Mouse (Mus musculus) thymus, adult 2 months (tissue): ENCODE results near the gene Mrpl51. TPM values are rescaled to one million over a fixed set of nuclear protein-coding genes. Genes with fewer than 3 reads are reported as not detected.

ENCODE experiments used
- DNase-seq: peaks from one replicate; pipeline ENCODE4 v3.0.0; 2021
- H3K27ac ChIP-seq: fragments of 200-500 bp; 2 replicates; pipeline ENCODE4 v1.5.1; 2012; ENCODE audit warnings: low read length, control low read depth; ENCODE audit not compliant: control insufficient read depth, insufficient read depth
- H3K27me3 ChIP-seq: fragments of 200-500 bp; 2 replicates; pipeline ENCODE4 v1.6.1; 2012; ENCODE audit warnings: mild to moderate bottlenecking, low read length, moderate library complexity, mixed read lengths; ENCODE audit not compliant: control insufficient read depth, insufficient read depth
- H3K36me3 ChIP-seq: fragments of 200-500 bp; 2 replicates; pipeline ENCODE4 v1.6.1; 2012; ENCODE audit warnings: mild to moderate bottlenecking, low read length, moderate library complexity; ENCODE audit not compliant: control insufficient read depth, insufficient read depth
- H3K4me1 ChIP-seq: fragments of 200-500 bp; replicated peaks from 2 replicates; pipeline ENCODE4 v1.6.1; 2012; ENCODE audit warnings: low read length; ENCODE audit not compliant: control insufficient read depth, insufficient read depth
- H3K4me3 ChIP-seq: fragments of 200-500 bp; 2 replicates; pipeline ENCODE4 v1.5.1; 2012; ENCODE audit warnings: mild to moderate bottlenecking, low read length, control low read depth, moderate library complexity; ENCODE audit not compliant: control insufficient read depth, insufficient read depth
- CTCF ChIP-seq: fragments of 200-500 bp; IDR thresholded peaks from 2 replicates; pipeline ENCODE4 v1.5.1; 2012; ENCODE audit warnings: mild to moderate bottlenecking, control low read depth, low read length, moderate library complexity, borderline replicate concordance; ENCODE audit not compliant: control insufficient read depth, poor library complexity, insufficient read depth; ENCODE audit errors: extremely low read depth
- POLR2A ChIP-seq: fragments of 200-500 bp; IDR thresholded peaks from 2 replicates; pipeline ENCODE4 v1.6.1; 2012; ENCODE audit warnings: mild to moderate bottlenecking, low read length, control low read depth, moderate library complexity; ENCODE audit not compliant: control insufficient read depth, poor library complexity, insufficient read depth; ENCODE audit errors: extremely low read depth
- WGBS: fragments of 180-500 bp; shearing (Covaris S2); methylation state at CpG from one replicate; pipeline ENCODE4 v1.1.7; 2018; 5-methylcytosine and 5-hydroxymethylcytosine counted together
- polyA plus RNA-seq: library from polyadenylated mRNA; depleted of rRNA; stranded (reverse); fragments of >200 nt; gene quantifications from 2 replicates; pipeline ENCODE4 v1.2.3, GENCODE M21; 2012; rRNA removed

Mrpl51 gene
- polyA plus RNA-seq, result 68.1 and 70.7 TPM in 2 replicates

- under 1% methylated on average over 54 of the region's 54 CpGs for WGBS
- TF ChIP-seq POLR2A (0 out of 2 replicates have a peak, but pooled peaks have one; percentile 19), CTCF (peak; percentile 57; the same call in 1 of the 2 replicates)
- peaks cover 17% of the 10 kb centered on the region for H3K36me3 ChIP-seq
These were observed at the start of gene Mrpl51, which contains the start of gene Ncapd2 for GRCm38 (mm10) chr6:125191332-125192015. Mrpl51 (plus strand) TSS chr6:125191801. Ncapd2 (minus strand) TSS chr6:125191701.

GRCm38 (mm10) chr6:125142436-125142835 is 49.2 kb upstream of the Mrpl51 start:
- H3K27ac ChIP-seq, result no peak overlapping the region
- 98% methylated on average over 8 of the region's 8 CpGs for WGBS
- H3K4me3 ChIP-seq, result no peak overlapping the region
- DNase-seq, result no peak
- TF ChIP-seq CTCF, result no peak
- H3K27me3 ChIP-seq, result no peaks in the 10 kb centered on the region
- H3K36me3 ChIP-seq, result peaks cover 24% of the 10 kb centered on the region
- peaks cover 21% of the 10 kb centered on the region for H3K4me1 ChIP-seq

More at GRCm38 (mm10) chr6:125191332-125192015, at the start of gene Mrpl51, which contains the start of gene Ncapd2:
- H3K27ac ChIP-seq, result peak within 1 kb of the TSS; percentile 86
- peak within 1 kb of the TSS; percentile 86 for H3K4me3 ChIP-seq
- no peaks in the 10 kb centered on the region for H3K27me3 ChIP-seq
- H3K4me1 ChIP-seq, result peaks cover 2% of the 10 kb centered on the region
- DNase-seq, result peak; percentile 96

- TF ChIP-seq POLR2A (no peak), CTCF (no peak)
- H3K36me3 ChIP-seq, result peaks cover 21% of the 10 kb centered on the region
- H3K27ac ChIP-seq, result no peak overlapping the region
- 89% methylated on average over 3 of the region's 3 CpGs for WGBS
- H3K27me3 ChIP-seq, result no peaks in the 10 kb centered on the region
- no peak for DNase-seq
- H3K4me3 ChIP-seq, result no peak overlapping the region
- H3K4me1 ChIP-seq, result peaks cover 23% of the 10 kb centered on the region
These were observed 48.5 kb upstream of the Mrpl51 start for GRCm38 (mm10) chr6:125143128-125143527.

GRCm38 (mm10) chr6:125143904-125144303 is 47.7 kb upstream of the Mrpl51 start:
- Histone ChIP-seq H3K27me3 (no peaks in the 10 kb centered on the region), H3K36me3 (peaks cover 21% of the 10 kb centered on the region), H3K27ac (no peak overlapping the region), H3K4me3 (no peak overlapping the region), H3K4me1 (peaks cover 26% of the 10 kb centered on the region)
- no peak for DNase-seq
- WGBS, result 94% methylated on average over 9 of the region's 9 CpGs
- TF ChIP-seq POLR2A (no peak), CTCF (no peak)

GRCm38 (mm10) chr6:125145001-125145400 is 46.6 kb upstream of the Mrpl51 start, which contains the start of gene Iffo1:
Iffo1 (plus strand) TSS chr6:125145241.
- H3K36me3 ChIP-seq, result peaks cover 18% of the 10 kb centered on the region
- WGBS, result under 1% methylated on average over 16 of the region's 16 CpGs
- H3K27me3 ChIP-seq, result no peaks in the 10 kb centered on the region
- H3K4me3 ChIP-seq, result peak within 1 kb of the TSS; percentile 95
- peak within 1 kb of the TSS; percentile 13; the same call in 1 of the 2 replicates for H3K27ac ChIP-seq
- DNase-seq, result peak; percentile 92
- TF ChIP-seq CTCF, result no peak; the same call in 1 of the 2 replicates
- TF ChIP-seq POLR2A, result 0 out of 2 replicates have a peak, but pooled peaks have one; percentile 55
- peaks cover 26% of the 10 kb centered on the region for H3K4me1 ChIP-seq

- Histone ChIP-seq H3K27ac (peak overlapping the region; percentile 13; the same call in 1 of the 2 replicates), H3K27me3 (no peaks in the 10 kb centered on the region), H3K4me1 (peaks cover 26% of the 10 kb centered on the region), H3K4me3 (peak overlapping the region; percentile 95), H3K36me3 (peaks cover 14% of the 10 kb centered on the region)
- 2% methylated on average over 35 of the region's 35 CpGs for WGBS
- no peak for DNase-seq
- TF ChIP-seq CTCF (no peak), POLR2A (no peak)
These were observed 46.1 kb upstream of the Mrpl51 start for GRCm38 (mm10) chr6:125145479-125145951.
